Mouse (Mus musculus) layer of hippocampus, adult 9-10 months (tissue): Measurements from ENCODE around the gene Dtl.
A peak's percentile ranks its signal among the peaks of the same experiment; 100 is the strongest.

ENCODE experiments used
- DNase-seq: peaks from one replicate; pipeline ENCODE4 v3.0.0; 2022; ENCODE audit warnings: low spot score

Dtl gene

GRCm38 (mm10) chr1:191575458-191576247 is at the start of gene Dtl, which contains the start of gene Ints7:
Dtl (minus strand) TSS chr1:191575544.
Ints7 (plus strand) TSS chr1:191575636.
- peak; percentile 92 for DNase-seq

- no peak for DNase-seq
Measured at GRCm38 (mm10) chr1:191625026-191625425, 49.7 kb upstream of the Dtl start.

- DNase-seq: no peak
Measured at GRCm38 (mm10) chr1:191624492-191624891, 49.1 kb upstream of the Dtl start.

DNA sequence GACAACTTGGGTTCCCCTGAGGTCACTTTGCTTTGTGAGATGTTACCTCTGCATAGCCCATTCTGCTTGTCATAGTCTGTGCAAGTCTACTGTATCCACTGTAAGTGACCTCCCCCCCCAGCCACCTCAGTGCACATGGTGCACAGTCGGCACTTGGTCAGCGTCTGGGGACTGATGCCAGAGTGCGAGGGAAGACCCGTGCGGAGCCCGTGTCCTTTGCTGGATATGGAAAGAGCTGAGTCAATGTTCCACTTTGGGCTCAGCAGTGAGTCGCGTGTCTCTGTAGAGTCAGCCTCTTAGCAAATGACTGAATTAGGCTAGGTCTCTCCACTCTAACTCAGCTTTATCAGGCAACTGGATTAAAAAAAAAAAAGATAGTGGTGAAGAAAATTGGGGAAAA is 47.5 kb upstream of the Dtl start:
- DNase-seq: no peak

- DNase-seq: no peak
Measured at GRCm38 (mm10) chr1:191621096-191621495, 45.8 kb upstream of the Dtl start.

GRCm38 (mm10) chr1:191618067-191618766 is 42.9 kb upstream of the Dtl start:
- no peak for DNase-seq

- no peak for DNase-seq
Measured at GRCm38 (mm10) chr1:191617589-191617988, 42.2 kb upstream of the Dtl start.

DNA sequence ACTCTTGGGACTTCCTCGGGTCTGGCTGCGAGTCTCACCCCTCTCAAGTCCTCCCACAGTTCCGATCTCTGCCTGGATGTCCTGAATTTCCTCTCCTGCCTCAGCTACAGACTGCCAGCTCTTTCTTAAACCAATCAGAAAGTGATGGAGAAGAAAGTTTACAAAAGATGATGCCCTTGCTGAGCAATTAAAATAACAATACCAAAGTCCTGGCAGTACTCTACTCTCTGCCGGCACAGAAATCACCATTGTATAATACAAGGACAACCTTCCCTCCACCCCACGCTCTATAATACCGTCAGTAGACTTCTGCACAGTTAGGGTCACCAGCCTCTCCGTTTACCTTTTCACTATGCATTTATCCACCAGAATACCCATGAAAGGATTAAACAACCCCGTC is 40.9 kb upstream of the Dtl start:
- DNase-seq: no peak

DNA sequence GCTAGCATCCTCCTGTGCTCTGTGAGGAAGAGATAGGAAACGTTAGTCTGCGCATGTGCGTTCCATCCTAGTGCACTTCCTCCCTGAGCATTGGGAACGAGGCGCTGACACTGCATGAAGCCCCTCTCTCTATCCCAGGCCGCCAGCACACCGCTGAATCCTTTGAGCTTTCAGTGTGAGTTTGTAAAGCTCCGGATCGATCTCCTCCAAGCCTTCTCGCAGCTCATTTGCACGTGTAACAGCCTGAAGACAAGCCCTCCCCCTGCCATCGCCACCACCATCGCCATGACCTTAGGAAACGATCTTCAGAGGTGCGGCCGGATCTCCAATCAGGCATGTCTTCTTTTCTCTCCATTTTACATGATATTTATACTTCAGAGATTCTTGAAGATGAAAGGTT is 37.5 kb upstream of the Dtl start:
- no peak for DNase-seq

DNA sequence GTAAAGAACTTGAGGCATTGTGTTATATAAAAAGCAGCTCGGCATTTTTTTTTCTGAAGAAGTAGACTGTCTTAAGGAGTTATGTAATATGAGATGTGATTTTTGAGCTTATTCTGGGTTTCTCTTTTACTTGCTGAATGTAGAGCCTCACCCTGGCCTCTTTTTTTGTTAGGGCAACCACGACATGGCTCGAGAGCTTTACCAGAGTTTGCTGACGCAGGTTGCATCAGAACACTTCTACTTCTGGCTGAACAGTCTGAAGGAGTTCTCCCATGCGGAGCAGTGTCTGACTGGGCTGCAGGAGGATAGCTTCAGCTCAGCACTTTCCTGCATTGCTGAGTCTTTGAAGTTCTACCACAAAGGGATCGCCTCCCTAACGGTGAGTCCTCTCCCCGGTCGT is 36.3 kb upstream of the Dtl start:
- DNase-seq: no peak

- no peak for DNase-seq
Measured at GRCm38 (mm10) chr1:191610357-191610756, 35.0 kb upstream of the Dtl start.

DNA sequence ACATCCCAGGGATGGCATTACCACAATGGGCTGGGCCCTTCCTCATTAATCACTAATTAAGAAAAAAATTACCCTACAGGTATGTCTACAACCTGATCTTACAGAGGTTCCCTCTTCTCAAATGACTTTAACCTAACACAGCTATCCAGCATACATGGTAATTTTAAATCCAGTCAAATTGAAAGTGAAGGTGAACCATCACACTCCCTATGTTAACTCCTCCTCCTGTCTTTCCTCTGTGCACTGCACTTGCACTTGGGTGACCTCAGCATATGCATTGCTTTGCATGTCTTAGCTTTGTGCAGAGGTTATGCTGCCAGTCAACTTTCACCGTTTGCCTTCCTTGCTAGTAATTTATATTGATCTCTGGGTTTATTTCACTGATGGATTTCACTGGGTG is 34.2 kb upstream of the Dtl start:
- DNase-seq: no peak

DNA sequence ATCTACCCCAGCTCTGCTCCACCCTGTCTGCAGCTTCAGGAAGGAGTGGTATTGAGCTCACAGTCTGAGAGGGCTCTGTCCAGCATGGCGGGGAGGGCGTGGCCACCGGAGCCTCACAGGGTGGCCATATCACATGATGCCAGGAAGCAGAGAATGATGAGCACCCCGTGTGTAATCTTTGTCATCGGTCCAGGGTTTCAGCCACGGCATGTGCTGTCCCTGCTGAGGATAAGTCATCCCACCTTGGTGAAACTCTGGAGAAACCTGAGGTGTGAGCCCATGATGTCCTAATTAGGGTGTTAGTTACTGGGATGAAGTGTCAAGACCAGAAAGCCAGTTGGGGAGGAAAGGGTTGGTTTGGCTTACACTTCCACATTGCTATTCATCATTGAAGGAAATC is 33.7 kb upstream of the Dtl start:
- no peak for DNase-seq

DNA sequence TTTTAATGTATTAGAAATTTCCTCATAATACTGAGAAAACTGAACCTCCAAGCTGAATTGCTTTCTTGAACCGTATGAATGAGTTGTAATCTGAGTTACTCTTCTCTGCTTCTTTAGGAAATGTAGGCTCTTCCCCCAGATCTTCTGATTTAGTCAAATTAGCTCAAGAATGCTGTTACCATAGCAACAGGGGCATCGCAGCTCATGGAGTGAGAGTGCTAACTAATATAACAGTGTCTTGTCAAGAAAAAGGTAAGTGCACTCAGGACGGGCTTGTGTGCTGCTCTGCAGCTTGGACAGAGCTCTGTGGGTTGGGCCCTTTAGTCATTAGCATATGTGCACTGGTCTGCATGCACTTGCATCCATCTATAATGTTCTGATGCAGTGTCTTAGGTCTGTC is 29.3 kb upstream of the Dtl start:
- no peak for DNase-seq

GRCm38 (mm10) chr1:191599210-191599609 is 23.9 kb upstream of the Dtl start:
- no peak for DNase-seq

DNA sequence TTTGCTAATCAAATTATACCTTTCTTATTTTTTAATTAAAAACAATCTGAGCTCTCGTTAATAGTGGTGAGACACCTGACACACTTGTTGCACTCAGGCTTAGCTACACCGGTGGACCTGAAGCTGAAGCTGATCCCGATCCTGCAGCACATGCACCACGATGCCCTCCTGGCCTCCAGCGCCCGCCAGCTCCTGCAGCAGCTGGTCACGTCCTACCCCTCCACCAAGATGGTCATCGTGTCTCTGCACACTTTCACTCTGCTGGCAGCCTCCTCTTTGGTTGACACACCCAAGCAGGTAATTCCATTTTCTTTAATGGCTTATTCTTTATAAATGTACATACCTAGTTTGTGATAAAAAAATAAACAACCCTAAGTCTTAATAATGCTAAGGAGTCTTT is 20.7 kb upstream of the Dtl start:
- DNase-seq: no peak

DNA sequence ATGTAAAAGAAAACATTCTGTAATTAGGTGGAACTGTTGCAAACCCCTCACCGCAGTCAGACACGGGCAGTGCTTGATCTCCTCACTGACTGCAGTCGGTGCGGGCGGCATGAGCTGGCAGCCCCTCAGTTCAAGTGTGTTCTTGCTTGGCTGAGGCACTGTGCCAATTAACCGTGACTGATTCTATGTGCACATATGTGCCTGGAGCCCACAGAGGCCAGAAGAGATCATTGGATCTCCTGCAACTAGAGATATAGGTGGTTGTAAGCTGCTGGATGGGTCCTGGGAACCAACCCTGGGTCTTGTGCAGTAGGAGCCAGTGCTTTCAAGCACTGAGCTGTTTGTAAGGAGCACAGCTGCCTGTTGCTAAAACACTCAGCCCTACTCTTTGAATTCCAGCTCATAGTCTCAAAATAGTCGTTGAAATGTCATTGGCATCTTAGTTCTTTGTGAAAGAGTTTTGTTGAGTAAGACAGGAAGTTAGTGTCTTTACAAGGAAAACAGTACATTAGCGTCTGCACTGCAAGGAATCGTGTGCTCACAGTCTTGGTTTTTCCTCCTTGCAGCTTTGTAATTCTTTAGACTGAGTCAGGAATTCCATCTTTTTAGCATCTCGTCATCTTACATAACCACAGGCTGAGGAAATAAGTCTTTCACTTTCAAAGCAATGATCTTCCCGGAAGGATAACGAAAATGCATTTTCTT is 16.8 kb upstream of the Dtl start:
- no peak for DNase-seq

DNA sequence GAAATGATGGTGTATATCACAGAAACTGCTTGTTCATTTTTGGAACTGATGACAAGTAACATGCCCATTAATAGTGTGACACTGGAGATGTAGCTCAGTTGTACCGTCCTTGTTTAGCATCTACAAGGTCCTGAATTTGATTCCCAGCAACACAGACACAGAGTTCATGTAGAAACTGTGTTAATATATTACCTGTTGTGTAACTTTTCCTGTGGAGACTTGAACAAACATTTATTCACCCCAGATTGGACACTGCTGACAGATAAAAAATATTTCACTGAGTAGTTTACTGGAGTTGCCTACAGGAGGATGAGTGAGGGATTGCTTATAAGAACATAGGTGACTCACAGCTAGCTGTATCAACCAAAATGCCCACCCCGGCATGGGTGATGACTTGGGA is 13.4 kb upstream of the Dtl start:
- no peak for DNase-seq

GRCm38 (mm10) chr1:191587062-191587461 is 11.7 kb upstream of the Dtl start:
- DNase-seq: no peak

DNA sequence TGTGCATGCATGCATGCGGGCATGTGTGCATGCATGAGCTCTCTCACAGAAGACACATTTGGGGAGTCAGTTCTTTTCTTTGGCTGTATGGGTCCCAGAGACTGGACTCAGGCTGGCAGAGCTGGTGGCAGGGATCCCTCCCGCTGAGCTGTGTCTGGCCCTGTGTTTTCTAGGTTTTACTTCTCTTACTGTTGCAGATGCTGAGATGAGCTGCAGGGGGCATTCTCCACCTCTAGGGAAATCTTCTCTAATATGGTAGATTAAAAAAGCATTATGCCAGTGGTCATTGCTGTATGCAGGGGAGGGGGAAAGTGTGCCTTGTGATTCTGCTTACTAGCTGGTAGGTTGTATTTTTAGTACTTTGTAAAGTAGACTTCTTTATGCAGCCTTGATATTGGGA is 10.4 kb upstream of the Dtl start:
- no peak for DNase-seq

DNA sequence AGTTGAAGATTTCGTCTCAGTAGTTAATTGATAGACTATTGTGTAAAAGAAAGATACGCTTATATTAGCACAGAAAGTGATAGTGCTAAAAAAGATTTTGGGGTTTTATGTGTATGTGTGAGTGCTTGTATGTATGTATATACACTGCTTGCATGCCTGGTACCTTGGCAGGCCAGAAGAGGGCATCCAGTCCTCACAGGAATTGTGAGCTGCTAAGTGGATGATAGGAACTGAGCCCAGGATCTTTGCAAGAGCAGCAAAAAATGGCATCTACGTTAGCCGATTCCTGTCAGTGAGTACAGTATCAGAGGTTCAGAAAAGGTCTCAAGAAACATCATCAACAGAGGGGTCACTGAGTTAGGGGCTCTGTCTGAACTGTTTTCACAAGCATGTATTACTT is 9.1 kb upstream of the Dtl start:
- no peak for DNase-seq

- DNase-seq: no peak
Measured at GRCm38 (mm10) chr1:191583836-191584235, 8.5 kb upstream of the Dtl start.

DNA sequence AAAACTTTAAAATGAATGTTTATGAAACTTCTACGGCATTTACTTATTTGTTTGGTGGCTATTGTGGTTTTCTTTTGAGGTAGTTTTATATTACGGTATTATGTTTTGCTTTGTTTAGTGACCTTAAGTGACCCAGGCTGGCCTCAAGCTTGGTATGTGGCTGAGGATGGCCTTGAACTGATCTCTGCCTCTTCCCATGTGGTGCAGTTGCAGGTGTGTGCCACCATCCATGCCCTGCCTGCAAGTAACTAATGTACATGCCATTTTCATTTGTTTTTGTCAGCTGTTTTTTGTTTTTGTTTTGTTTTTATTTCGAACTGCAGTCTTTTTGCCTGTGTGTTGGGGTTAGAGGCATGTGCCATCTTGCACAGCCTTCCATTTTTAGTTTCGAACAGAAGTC is 6.3 kb upstream of the Dtl start:
- no peak for DNase-seq
